Mouse (Mus musculus) midbrain, embryonic 11.5 days (tissue): ENCODE measurements around the gene Cdh13. TPM values are rescaled to one million over a fixed set of nuclear protein-coding genes. Genes with fewer than 3 reads are reported as not detected.
A peak's percentile ranks its signal among the peaks of the same experiment; 100 is the strongest.

Experiments used
- ATAC-seq: fragments of 200-750 bp; cut with Nextera tagmentation; 2 replicates; pipeline ENCODE4 v1.8.0; 2017; ENCODE audit warnings: moderate TSS enrichment, moderate library complexity; ENCODE audit not compliant: low FRiP score
- DNase-seq: peaks from one replicate; pipeline ENCODE4 v3.0.0; 2015; ENCODE audit warnings: low spot score; ENCODE audit errors: missing footprints
- H3K27ac ChIP-seq: fragments of 300-500 bp; sonication (generic); 2 replicates; pipeline ENCODE4 v1.5.1; 2014; ENCODE audit warnings: low read depth, low read length
- H3K27me3 ChIP-seq: fragments of 300-500 bp; sonication (generic); 2 replicates; pipeline ENCODE4 v1.6.1; 2014; ENCODE audit warnings: mild to moderate bottlenecking, low read length, moderate library complexity, mixed read lengths; ENCODE audit not compliant: control insufficient read depth, insufficient read depth
- H3K36me3 ChIP-seq: fragments of 300-500 bp; sonication (generic); 2 replicates; pipeline ENCODE4 v1.6.1; 2014; ENCODE audit warnings: mild to moderate bottlenecking, low read length, moderate library complexity, mixed read lengths; ENCODE audit not compliant: control insufficient read depth, insufficient read depth
- H3K4me1 ChIP-seq: fragments of 300-500 bp; sonication (generic); 2 replicates; pipeline ENCODE4 v1.6.1; 2014; ENCODE audit warnings: low read length; ENCODE audit not compliant: control insufficient read depth, insufficient read depth
- H3K4me2 ChIP-seq: fragments of 300-500 bp; sonication (generic); 2 replicates; pipeline ENCODE4 v1.6.1; 2014; ENCODE audit warnings: mild to moderate bottlenecking, moderate library complexity
- H3K4me3 ChIP-seq: fragments of 300-500 bp; sonication (generic); 2 replicates; pipeline ENCODE4 v1.5.1; 2014; ENCODE audit warnings: low read depth, low read length
- H3K9ac ChIP-seq: fragments of 300-500 bp; sonication (generic); 2 replicates; pipeline ENCODE4 v1.6.1; 2014; ENCODE audit warnings: low read length
- H3K9me3 ChIP-seq: fragments of 300-500 bp; sonication (generic); 2 replicates; pipeline ENCODE4 v1.6.1; 2016; ENCODE audit warnings: low read length; ENCODE audit not compliant: control insufficient read depth
- WGBS: fragments of 180-500 bp; shearing (Covaris S2); extraction: QIAGEN DNeasy Blood & Tissue Kit; methylation state at CpG from one replicate; pipeline ENCODE4 v1.1.7; 2014; 5-methylcytosine and 5-hydroxymethylcytosine counted together
- polyA plus RNA-seq: library from polyadenylated mRNA; unstranded; fragments of >200 nt; fragmentation: Nextera tagmentation; extraction: Ambion mirVana; gene quantifications from 2 replicates; pipeline ENCODE4 v1.2.1, GENCODE M21; 2014

Cdh13 gene
- polyA plus RNA-seq, 1 experiment from 2014 or later = 12.2 TPM

DNA sequence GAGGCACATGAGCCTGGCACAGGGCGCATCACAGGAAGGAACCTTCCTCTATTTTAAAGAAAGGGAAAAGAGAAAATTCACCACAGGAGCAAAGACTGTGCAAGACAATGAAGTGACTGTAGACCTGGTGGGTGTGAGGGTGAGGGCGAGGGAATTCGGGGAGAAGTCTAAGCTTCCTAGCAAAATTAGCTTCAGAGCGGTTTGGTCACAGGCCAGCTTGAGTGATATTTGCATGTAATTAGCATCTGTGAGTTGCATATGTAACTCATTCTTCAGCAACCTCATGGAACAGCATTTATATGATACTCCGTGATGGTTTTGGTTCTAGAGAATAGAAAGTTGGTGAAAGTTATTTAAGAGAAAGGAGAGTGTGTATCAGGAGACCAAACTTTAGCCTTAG is 73.5 kb downstream of the Cdh13 start:
- H3K9ac ChIP-seq = no peak overlapping the region
- no peaks in the 10 kb centered on the region for H3K9me3 ChIP-seq
- H3K36me3 ChIP-seq = no peaks in the 10 kb centered on the region
- no peak overlapping the region for H3K4me3 ChIP-seq
- no peak for DNase-seq
- H3K27me3 ChIP-seq = no peaks in the 10 kb centered on the region
- ATAC-seq = no peak
- no peaks in the 10 kb centered on the region for H3K4me1 ChIP-seq
- no peak overlapping the region for H3K27ac ChIP-seq
- WGBS = 96% methylated on average over 5 of the region's 5 CpGs
- no peak overlapping the region for H3K4me2 ChIP-seq

DNA sequence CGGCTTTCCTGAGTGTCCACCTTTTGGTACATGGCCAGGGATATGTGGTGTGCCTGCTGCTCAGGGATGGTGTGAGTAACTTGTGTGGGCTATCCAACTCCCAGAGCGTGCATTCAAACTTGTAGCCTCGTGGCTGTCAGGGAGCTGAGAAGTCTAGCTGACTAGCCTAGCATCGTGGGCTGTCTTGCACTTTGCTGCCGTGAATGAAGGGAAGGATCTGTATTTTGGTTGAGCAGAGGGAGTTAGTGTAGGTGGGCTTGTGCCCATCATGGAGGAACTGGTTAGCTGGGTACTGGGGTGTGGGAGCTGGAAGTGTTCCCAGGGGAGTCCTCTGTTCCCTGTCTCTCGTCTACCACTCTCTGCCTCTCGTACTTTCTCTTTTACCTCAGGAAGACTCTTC is 74.1 kb downstream of the Cdh13 start:
- Histone ChIP-seq H3K9me3 (no peaks in the 10 kb centered on the region), H3K36me3 (no peaks in the 10 kb centered on the region), H3K4me3 (no peak overlapping the region), H3K4me2 (no peak overlapping the region), H3K9ac (no peak overlapping the region), H3K27ac (no peak overlapping the region), H3K27me3 (no peaks in the 10 kb centered on the region), H3K4me1 (no peaks in the 10 kb centered on the region)
- DNase-seq (no peak), ATAC-seq (no peak)
- 88% methylated on average over 7 of the region's 7 CpGs for WGBS

DNA sequence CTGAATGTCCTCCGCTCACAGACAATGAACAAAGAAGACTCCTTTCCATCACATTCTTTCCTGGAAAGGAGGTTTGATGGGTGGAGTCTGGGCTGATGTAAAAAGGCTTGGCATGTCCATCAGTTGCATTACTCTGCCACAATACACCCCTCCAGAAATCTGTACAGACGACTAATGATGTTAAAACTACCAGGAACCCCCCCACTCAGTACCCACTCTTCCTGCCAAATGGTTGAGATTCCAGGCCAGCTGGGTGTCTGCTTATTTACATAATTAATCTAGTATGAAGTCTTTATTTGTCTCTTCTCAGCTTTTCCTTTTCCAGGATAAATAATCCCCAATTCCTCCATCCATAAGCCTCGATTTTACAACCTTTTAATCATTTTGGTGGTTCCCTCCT is 80.2 kb downstream of the Cdh13 start:
- ATAC-seq = no peak
- 77% methylated on average over 3 of the region's 3 CpGs for WGBS
- no peaks in the 10 kb centered on the region for H3K27me3 ChIP-seq

DNA sequence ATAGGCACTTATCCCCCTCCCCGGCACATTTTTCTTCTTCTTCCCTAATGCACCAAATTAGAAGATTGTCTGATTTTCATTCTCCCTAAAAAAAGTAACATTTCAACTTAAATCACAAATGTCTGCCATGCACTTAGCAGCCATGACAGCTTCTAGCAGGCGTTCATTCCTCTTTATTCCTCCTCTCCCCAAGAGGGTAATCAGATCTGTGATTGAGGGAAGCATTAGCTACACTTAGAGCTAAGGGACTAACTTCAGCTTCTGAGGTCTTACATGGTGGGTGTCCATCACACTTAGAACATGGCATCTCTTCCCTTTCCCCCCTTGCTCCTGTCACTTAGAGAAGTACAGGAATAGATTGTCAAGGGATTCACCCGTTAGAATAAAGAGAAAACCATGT is 89.6 kb downstream of the Cdh13 start:
- Histone ChIP-seq H3K4me1 (peaks cover 6% of the 10 kb centered on the region), H3K27me3 (no peaks in the 10 kb centered on the region), H3K27ac (no peak overlapping the region), H3K4me2 (no peak overlapping the region), H3K9ac (no peak overlapping the region), H3K4me3 (no peak overlapping the region), H3K36me3 (no peaks in the 10 kb centered on the region), H3K9me3 (no peaks in the 10 kb centered on the region)
- DNase-seq = no peak
- 89% methylated on average over 3 of the region's 3 CpGs for WGBS
- ATAC-seq = no peak

More for the DNA sequence above, 80.2 kb downstream of the Cdh13 start:
- Histone ChIP-seq H3K4me1 (0 out of 2 replicates have a peak, but pooled peaks cover 2% of the 10 kb centered on the region), H3K4me3 (no peak overlapping the region), H3K4me2 (no peak overlapping the region), H3K36me3 (no peaks in the 10 kb centered on the region), H3K9ac (no peak overlapping the region), H3K27ac (no peak overlapping the region), H3K9me3 (no peaks in the 10 kb centered on the region)
- DNase-seq = no peak

DNA sequence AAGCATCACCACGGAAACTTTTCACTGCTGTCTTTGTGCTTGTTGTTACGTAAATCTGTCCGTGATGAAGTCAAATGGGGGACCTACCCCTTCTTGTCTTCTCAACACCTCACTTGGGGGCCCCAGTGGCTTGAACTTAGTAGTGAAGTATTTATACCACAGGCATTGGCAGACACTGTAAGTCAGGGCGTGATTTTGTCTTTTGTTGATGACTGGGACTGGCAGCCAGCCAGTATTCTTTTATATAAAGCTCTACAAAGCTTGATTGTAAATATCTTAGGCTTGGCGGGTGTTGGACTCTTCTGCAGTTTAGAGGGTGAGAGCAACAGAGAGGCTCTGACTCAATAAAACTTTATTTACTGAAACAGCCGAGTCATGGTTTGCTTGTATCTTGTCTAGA is 91.2 kb downstream of the Cdh13 start:
- H3K4me1 ChIP-seq = peaks cover 9% of the 10 kb centered on the region
- no peak overlapping the region for H3K4me2 ChIP-seq
- H3K27me3 ChIP-seq = no peaks in the 10 kb centered on the region
- H3K4me3 ChIP-seq = no peak overlapping the region
- no peak overlapping the region for H3K27ac ChIP-seq
- no peaks in the 10 kb centered on the region for H3K9me3 ChIP-seq
- no peaks in the 10 kb centered on the region for H3K36me3 ChIP-seq
- no peak for DNase-seq
- 73% methylated on average over 6 of the region's 6 CpGs for WGBS
- H3K9ac ChIP-seq = no peak overlapping the region
- no peak for ATAC-seq

DNA sequence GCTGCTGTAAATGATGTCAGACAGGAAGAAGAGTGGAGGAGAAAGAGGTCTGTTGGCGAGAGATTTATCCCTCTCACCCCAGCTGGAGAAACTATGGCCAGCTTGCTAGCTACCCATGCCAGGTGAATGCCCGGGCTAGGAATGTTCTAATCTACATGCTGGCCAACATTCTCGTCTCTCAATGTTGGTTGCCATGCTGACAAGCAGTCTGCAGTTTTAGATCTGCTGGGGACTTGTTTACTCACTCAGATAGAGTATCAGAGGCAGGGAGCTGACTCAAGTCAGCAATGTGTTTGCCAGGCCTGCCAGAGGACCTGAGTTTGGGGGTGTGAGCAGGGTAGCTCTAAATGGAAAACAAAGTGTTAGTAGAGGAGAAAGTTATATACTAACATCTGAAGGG is 93.3 kb downstream of the Cdh13 start:
- DNase-seq (no peak), ATAC-seq (no peak)
- no peak overlapping the region for H3K27ac ChIP-seq
- H3K9ac ChIP-seq = no peak overlapping the region
- no peak overlapping the region for H3K4me2 ChIP-seq
- no peaks in the 10 kb centered on the region for H3K9me3 ChIP-seq
- 57% methylated on average over 3 of the region's 3 CpGs for WGBS
- peaks cover 12% of the 10 kb centered on the region for H3K4me1 ChIP-seq
- H3K27me3 ChIP-seq = no peaks in the 10 kb centered on the region
- no peak overlapping the region for H3K4me3 ChIP-seq
- no peaks in the 10 kb centered on the region for H3K36me3 ChIP-seq

DNA sequence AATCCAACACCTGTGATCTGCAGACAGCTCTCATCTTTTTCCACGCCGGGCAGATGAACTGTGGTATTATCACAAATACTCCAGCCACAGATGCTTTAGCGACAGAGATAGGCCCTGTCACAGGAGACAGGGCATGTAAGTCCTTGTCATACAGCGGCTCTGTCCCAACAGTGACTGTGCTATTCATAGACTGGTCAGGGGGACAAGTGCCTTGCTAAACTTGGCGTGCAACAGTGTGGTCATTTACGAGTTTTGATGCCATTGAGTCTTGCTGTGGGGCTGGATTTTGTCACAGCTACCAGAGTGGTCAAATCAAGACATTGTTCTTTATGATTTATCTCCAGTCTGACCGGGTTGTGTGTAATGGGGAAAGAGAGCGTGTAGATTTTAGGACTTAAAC is 95.5 kb downstream of the Cdh13 start:
- no peak for ATAC-seq
- no peak overlapping the region for H3K4me3 ChIP-seq
- no peaks in the 10 kb centered on the region for H3K36me3 ChIP-seq
- H3K4me1 ChIP-seq = peaks cover 11% of the 10 kb centered on the region
- DNase-seq = no peak
- no peak overlapping the region for H3K4me2 ChIP-seq
- H3K27ac ChIP-seq = no peak overlapping the region
- 91% methylated on average over 8 of the region's 8 CpGs for WGBS
- H3K9me3 ChIP-seq = no peaks in the 10 kb centered on the region
- no peaks in the 10 kb centered on the region for H3K27me3 ChIP-seq
- H3K9ac ChIP-seq = no peak overlapping the region

DNA sequence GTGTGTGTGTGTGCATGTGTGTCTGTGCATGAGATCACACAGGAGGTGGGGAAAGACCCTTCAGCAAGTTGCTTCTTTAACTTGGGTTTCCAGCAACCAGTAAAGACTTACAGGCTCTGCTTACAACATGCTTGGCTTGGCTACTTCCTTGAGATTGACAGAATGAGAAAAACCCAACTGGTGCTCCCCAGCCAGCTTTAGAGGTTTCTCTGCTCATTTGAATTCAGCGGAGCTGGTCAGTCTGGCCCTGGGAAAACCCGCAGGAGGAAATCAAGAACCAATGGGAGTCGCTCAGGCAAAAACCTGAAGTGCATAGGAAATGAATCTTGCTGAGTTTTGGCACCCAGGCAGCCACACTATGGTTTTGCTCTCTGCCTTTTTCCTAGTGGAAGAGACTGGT is 96.1 kb downstream of the Cdh13 start:
- peak; percentile 87 for DNase-seq
- Histone ChIP-seq H3K4me2 (no peak overlapping the region), H3K9ac (no peak overlapping the region), H3K9me3 (no peaks in the 10 kb centered on the region), H3K27ac (no peak overlapping the region), H3K36me3 (no peaks in the 10 kb centered on the region), H3K4me1 (peaks cover 6% of the 10 kb centered on the region), H3K27me3 (no peaks in the 10 kb centered on the region), H3K4me3 (no peak overlapping the region)
- peak; percentile 52; the same call in 1 of the 2 replicates for ATAC-seq
- WGBS = 35% methylated on average over 3 of the region's 3 CpGs

DNA sequence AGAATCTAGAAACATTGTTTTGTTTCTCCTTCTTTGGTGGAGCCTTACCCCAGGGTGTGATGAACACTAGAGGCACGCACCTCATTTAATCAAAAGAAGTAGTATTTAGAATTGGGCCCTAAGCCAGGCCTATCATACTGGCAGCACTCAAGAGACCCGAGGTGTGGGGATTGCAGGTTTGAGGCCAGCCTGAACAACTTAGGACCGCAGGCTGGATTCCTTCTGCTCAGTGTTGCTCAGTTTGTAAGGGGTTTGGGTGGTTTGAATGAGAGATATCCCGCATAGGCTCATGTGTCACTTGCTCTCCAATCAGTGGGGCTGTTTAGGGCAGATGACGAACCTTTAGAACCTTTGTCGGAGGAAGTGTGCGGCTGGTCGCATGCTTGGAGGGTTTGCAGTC is 96.5 kb downstream of the Cdh13 start:
- Histone ChIP-seq H3K4me1 (peaks cover 6% of the 10 kb centered on the region), H3K27ac (no peak overlapping the region), H3K27me3 (no peaks in the 10 kb centered on the region), H3K9ac (no peak overlapping the region), H3K4me2 (no peak overlapping the region), H3K9me3 (no peaks in the 10 kb centered on the region), H3K4me3 (no peak overlapping the region), H3K36me3 (no peaks in the 10 kb centered on the region)
- DNase-seq (no peak), ATAC-seq (0 out of 2 replicates have a peak, but pooled peaks have one; percentile 14)
- 69% methylated on average over 8 of the region's 8 CpGs for WGBS

DNA sequence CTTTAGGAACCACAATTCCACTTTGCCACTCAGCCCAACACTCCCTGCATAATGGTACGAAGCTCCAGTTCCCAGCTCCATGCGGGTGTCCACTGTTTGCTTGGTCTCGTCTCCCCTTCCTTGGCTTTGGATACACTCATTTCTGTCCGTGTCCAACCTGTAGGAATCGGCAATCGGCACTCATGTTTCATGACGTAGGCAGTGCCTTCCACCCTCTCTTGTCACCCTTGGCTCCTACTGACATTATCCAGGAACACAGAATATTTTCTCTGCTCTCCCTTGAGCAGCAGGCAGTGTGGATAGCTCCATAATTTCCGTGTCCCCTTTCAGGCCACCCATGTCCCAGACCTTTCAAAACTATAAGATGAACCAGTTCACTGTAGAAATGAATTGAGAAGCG is 97.2 kb downstream of the Cdh13 start:
- H3K36me3 ChIP-seq = no peaks in the 10 kb centered on the region
- no peak overlapping the region for H3K27ac ChIP-seq
- H3K4me1 ChIP-seq = peaks cover 6% of the 10 kb centered on the region
- no peak for ATAC-seq
- 72% methylated on average over 9 of the region's 9 CpGs for WGBS
- H3K9ac ChIP-seq = no peak overlapping the region
- H3K9me3 ChIP-seq = no peaks in the 10 kb centered on the region
- DNase-seq = no peak
- H3K27me3 ChIP-seq = no peaks in the 10 kb centered on the region
- no peak overlapping the region for H3K4me3 ChIP-seq
- no peak overlapping the region for H3K4me2 ChIP-seq
